Mouse (Mus musculus) spleen, embryonic (tissue): ENCODE data around the gene Rpp30.

Source experiments
- CTCF ChIA-PET: fragments of 350-600 bp; sonication (Branson Sonifier 250); formaldehyde crosslinking; loops from one replicate; lab custom pipeline; 2022; lab: Charles Lee

Gene Rpp30

DNA sequence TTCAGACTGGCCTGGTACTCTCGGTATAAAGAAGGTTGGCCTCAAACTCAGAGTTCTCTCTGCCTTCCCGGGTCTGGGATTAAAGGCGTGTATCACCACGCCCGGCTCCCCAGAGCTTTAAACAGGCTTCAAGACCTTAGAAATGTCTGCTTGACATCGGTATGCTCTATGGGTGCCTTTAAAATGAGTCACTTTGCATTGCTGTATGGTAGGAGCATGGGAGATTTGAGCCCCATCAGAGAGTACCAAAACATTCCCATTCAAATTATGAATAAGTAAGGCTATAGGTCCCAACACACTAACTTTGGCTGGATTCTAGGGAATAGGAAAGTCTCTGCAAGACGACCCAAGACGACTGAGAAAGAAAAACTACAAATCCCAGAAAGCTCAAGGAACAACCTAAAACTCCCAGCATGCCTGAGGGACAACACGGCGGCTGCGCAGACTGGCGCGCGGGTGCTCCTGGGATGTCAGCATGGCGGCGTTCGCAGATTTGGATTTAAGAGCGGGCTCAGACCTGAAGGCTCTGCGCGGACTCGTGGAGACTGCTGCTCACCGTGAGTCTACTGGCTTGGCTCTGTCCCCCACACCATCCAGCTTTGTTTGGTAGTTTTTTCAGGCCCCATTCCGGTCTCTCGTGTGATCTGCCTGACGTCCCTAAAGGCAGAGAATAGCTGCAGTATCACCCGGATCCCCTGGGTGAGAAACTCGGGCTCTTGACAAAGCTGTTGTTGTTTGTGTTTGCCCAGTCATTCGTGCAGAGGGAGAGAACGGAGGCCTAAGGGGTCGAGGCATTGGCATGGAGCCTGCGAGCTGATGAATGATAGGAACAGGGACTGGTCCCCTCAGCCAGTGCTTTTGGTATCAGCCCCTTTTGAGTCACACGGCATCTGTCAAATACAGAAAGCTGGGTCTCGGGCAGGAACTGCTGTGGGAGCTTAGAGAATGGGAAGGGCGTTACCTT is at the start of gene Rpp30:
Rpp30 (plus strand) TSS at position 455 of the 964 bp plus-strand sequence.
- CTCF ChIA-PET = no interaction called here

DNA sequence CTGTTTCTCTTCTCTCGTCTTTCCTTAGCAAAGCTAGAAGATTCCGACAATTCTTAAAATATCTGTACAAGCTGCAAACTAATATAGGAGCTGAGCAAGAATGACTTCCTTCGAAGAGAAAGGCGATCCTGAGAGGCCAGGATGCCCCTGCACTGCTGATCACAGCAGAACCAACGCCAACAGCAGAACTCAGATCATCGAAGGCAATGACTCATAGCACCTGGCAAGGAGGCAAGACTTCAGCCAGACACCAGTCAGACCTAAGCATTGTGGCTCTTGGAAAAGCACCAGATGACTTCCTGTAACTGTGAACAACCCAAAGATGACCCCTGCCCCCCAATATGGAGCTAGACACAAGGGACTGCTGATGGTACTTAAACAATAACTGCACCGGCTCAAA is 37.5 kb upstream of the Rpp30 start:
- CTCF ChIA-PET = no interaction called here

GRCm38 (mm10) chr19:36056502-36057221 is 26.9 kb upstream of the Rpp30 start:
- CTCF ChIA-PET = no interaction called here

GRCm38 (mm10) chr19:36057231-36057811 is 26.2 kb upstream of the Rpp30 start, which contains the start of gene Htr7:
Gene Htr7 (minus strand): TSS chr19:36057507.
- CTCF ChIA-PET = no interaction called here

- CTCF ChIA-PET = interaction anchor here (0.6 kb wide), 1 partner anchor 30 kb away, joined by 3 read pairs; no protein-coding TSS in a partner anchor
Measured at GRCm38 (mm10) chr19:36062801-36063529, 20.6 kb upstream of the Rpp30 start.

GRCm38 (mm10) chr19:36082606-36083261 is 782 bp upstream of the Rpp30 start:
- CTCF ChIA-PET = no interaction called here

DNA sequence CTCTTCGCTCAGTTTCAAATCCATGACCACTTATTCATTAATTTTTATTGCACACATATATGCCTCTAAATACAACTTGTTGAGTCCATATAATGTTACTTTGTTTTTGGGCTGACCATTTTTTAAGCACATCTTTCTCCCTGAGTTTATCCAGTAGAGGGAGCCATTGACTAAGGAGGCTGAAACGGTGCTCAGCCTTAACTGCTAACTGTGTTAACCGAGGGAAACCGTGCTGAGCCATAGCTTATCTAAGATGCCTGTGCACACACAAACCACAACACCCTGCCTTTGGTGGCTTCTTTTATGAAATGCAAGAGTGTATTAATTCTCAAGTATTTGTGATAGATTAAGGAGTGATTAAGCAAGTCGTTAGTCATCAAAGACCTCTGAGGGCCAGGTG is 7.3 kb downstream of the Rpp30 start:
- CTCF ChIA-PET = no interaction called here

GRCm38 (mm10) chr19:36097194-36097593 is 13.7 kb downstream of the Rpp30 start:
- CTCF ChIA-PET = no interaction called here

- CTCF ChIA-PET = no interaction called here
Measured at GRCm38 (mm10) chr19:36098265-36098664, 14.7 kb downstream of the Rpp30 start.

DNA sequence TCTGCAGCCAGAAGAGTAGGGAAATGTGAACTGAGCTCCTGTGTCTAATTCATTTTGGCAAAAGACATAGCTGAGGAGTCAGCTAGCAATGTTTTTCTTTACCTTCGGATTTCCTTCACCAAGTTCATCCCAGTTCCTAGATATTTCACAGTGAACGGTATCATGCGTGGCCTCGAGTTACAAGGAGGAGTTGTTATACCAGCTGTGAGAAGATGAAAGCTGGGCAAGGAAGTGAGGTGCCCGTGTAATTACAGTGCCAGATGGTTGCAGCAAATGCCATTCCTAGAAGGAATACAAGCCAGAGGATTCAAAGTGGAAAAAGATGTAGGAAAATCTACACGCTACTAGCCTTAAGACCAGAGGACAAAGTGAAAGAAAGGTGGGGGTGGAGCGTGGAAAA is 15.4 kb downstream of the Rpp30 start:
- CTCF ChIA-PET = no interaction called here

GRCm38 (mm10) chr19:36103909-36104308 is 20.4 kb downstream of the Rpp30 start:
- CTCF ChIA-PET = no interaction called here

DNA sequence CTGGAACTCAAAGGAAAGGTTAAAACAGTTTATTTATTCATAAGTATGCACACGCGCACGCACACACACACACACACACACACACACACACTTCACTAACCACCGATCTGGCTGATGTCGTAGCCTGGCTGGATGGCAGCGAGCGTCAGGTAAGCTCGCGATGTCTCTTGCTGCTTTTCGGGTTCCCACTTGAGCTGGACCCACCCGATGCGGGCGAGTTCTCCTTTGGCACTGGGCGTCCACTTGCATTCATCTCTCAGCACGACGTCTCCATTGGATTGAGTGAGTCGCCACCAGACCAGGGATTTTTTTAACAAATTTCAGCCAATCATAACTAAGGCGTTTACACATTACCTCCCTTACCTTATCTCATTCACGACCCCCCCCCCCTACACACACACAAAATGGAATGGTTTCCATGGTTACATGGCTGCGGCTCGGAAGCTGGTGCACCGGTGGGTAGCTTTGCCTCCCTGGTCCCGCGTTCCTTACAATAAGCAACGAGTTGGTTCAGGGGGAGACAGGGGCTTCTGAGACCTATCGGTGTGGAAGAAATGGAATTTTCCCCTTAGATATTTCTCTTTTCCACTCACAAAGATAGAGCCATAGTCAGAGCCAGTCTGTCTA is 25.9 kb downstream of the Rpp30 start:
- CTCF ChIA-PET = interaction anchor here (1.0 kb wide), 1 partner anchor 331 kb away, joined by 4 read pairs; no protein-coding TSS in a partner anchor

DNA sequence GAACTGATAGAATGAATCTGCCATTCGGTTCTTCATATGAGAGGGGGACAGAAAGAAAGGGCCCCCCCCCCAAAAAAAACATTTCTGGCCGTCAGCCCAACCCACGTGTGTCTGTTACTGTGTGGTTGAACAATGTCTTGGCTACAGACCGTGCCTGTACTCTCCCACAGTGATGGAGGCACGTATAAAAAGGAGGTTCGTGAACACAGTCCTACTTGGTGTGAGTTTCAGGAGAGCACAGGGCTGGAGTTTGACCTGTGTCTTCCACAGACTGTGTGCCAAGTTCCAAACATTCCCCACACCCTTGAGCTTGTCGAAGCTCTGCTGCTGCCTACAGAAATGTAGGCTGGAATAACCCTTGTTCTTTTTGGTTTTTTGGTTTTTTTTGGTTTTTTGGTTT is 26.9 kb downstream of the Rpp30 start:
- CTCF ChIA-PET = interaction anchor here (0.5 kb wide), 1 partner anchor 297 kb away, joined by 3 read pairs; no protein-coding TSS in a partner anchor

DNA sequence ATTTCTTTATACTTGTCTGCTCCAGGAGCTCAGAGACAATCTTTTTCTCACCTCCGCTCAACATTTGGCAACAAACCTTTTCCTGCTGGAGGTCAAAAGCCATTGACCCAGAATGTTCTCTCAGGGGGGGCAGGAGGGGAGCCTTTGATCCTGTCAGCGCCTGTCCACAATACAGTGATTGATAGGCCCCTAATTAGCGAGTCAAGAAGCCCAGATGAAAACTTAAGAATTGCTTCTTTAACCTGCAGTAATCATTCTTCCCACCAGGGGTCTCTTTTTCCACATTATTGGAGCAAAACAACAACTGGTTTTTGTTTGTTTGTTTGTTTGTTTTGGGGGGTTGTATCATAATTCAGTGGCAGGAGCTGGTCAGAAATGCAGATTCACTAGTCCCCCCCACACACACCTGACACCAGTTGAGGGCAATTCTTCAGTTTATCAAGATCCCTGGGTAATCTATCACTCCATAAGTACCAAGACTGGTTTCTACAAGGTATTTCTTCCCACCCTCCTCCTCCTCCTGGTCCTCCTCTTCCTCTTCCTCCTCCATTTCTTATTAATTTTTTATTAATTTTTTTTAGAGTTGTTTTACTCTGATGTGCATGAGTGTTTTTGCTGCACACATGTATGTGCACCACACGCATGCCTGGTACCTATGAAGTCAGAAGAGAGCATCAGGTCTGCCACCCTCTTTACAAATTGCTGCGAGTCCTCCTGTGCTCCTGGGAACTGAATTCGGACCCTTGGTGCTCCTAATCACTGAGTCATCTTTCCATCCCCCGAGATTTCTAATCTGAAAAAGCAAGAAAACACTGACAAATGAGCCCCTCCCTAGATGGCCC is 27.8 kb downstream of the Rpp30 start:
- CTCF ChIA-PET = interaction anchor here (0.5 kb wide), 1 partner anchor 296 kb away, joined by 3 read pairs; no protein-coding TSS in a partner anchor

DNA sequence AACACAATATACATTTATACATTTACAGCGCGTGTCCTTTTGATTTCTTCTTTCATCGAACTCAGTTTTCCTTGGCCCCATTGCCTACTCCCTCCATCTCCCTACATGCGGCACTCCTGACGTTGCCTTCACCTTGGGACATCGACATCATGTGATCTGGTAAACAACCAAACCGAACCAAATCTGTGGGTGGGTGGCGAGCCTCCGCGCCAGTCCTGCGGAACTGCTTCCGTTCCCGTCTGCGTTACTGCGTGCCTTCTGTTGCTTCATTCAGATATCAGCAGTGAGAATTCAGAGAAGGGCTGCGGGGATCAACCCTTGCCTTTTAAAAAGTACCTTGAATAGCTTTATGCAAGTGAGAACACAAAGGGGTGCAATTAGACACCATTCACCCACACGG is 28.5 kb downstream of the Rpp30 start:
- CTCF ChIA-PET = no interaction called here

DNA sequence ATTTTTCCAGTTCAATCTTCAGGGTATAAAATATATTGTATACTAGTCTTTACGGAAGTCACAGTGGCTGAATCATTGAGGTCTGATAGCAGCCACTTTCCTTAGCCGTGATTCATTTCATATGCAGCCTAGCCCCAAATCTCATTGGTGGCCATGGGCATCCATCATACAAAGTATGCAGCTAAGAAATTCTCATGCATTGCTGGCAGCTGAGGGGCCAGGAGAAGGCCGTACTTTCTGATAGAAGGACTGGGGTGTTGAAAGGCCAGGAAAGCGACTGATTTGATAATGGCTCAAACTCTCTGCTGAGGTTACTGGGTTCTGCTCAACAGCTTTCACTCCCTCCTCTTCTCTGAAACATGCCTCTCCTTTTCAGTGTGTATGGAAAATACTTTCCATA is 32.7 kb downstream of the Rpp30 start:
- CTCF ChIA-PET = interaction anchor here (0.6 kb wide), 1 partner anchor 1054 kb away, joined by 3 read pairs; no protein-coding TSS in a partner anchor

- CTCF ChIA-PET = no interaction called here
Measured at GRCm38 (mm10) chr19:36119219-36119618, 35.7 kb downstream of the Rpp30 start.

GRCm38 (mm10) chr19:36119783-36120471 is 36.4 kb downstream of the Rpp30 start, which contains the start of gene Ankrd1:
Gene Ankrd1 (minus strand): TSS chr19:36120099.
- CTCF ChIA-PET = no interaction called here
